Mouse (Mus musculus) MEL (cell line): Measurements from ENCODE around the gene Slc25a47. TPM values are rescaled to one million over a fixed set of nuclear protein-coding genes. Genes with fewer than 3 reads are reported as not detected.

Source experiments
- DNase-seq: peaks from one replicate; pipeline ENCODE4 v3.0.0; 2011; ENCODE audit warnings: low read depth, low spot score
- H3K27ac ChIP-seq: 2 replicates; pipeline ENCODE4 v1.5.1; 2012; ENCODE audit warnings: low read depth, mild to moderate bottlenecking, control low read depth, low read length, moderate library complexity; ENCODE audit not compliant: control insufficient read depth
- H3K27me3 ChIP-seq, 2 experiments: fragments of 150-350 bp in 1 of 2; sonication (generic) in 1 of 2; 2 replicates each; pipeline ENCODE4 v1.6.1; 2012; ENCODE audit warnings: low read length in 2 of 2, mild to moderate bottlenecking in 2 of 2, improper control_type of control experiment in 1 of 2, moderate library complexity in 1 of 2; ENCODE audit not compliant: insufficient read depth in 2 of 2, control insufficient read depth in 1 of 2
- H3K36me3 ChIP-seq, 2 experiments: 2 replicates each; pipeline ENCODE4 v1.6.1; 2012 to 2014; ENCODE audit warnings: low read length in 2 of 2, improper control_type of control experiment in 1 of 2, inconsistent platforms in 1 of 2, mild to moderate bottlenecking in 1 of 2; ENCODE audit not compliant: insufficient read depth in 2 of 2, control insufficient read depth in 1 of 2
- H3K4me1 ChIP-seq, 2 experiments: fragments of 150-350 bp in 1 of 2; sonication (generic) in 1 of 2; 2 replicates each; pipeline ENCODE4 v1.6.1; 2012; ENCODE audit warnings: low read length in 2 of 2, improper control_type of control experiment in 1 of 2, mild to moderate bottlenecking in 1 of 2; ENCODE audit not compliant: insufficient read depth in 2 of 2, control insufficient read depth in 1 of 2
- H3K4me3 ChIP-seq, 2 experiments: fragments of 150-350 bp in 1 of 2; sonication (generic) in 1 of 2; 2 replicates each; pipeline ENCODE4 v1.5.1; 2012; ENCODE audit warnings: low read depth in 2 of 2, low read length in 2 of 2, mild to moderate bottlenecking in 2 of 2, moderate library complexity in 2 of 2, control low read depth in 1 of 2, improper control_type of control experiment in 1 of 2; ENCODE audit not compliant: control insufficient read depth in 1 of 2, insufficient read depth in 1 of 2
- H3K79me2 ChIP-seq: 2 replicates; pipeline ENCODE4 v1.6.1; 2012; ENCODE audit warnings: mild to moderate bottlenecking, low read length, moderate library complexity; ENCODE audit not compliant: control insufficient read depth, poor library complexity, insufficient read depth
- H3K9ac ChIP-seq: 2 replicates; pipeline ENCODE4 v1.6.1; 2012; ENCODE audit warnings: low read depth, mild to moderate bottlenecking, control low read depth, low read length, moderate library complexity; ENCODE audit not compliant: control insufficient read depth, poor library complexity, severe bottlenecking
- H3K9me3 ChIP-seq: fragments of 150-350 bp; sonication (generic); replicated peaks from 2 replicates; pipeline ENCODE4 v1.6.1; 2012; ENCODE audit warnings: mild to moderate bottlenecking, low read length, improper control_type of control experiment, moderate library complexity; ENCODE audit not compliant: insufficient read depth
- CHD1 ChIP-seq: IDR thresholded peaks from 2 replicates; pipeline ENCODE4 v1.6.1; 2012; ENCODE audit warnings: low read depth, mild to moderate bottlenecking, inconsistent platforms, low read length, improper control_type of control experiment
- CHD2 ChIP-seq: IDR thresholded peaks from 2 replicates; pipeline ENCODE4 v1.6.1; 2011; ENCODE audit warnings: low read length, improper control_type of control experiment
- CTCF ChIP-seq, 3 experiments: IDR thresholded peaks in 2 of 3; conservative IDR thresholded peaks in 1 of 3; 2 replicates each; pipeline ENCODE4 v1.5.1; 2011 to 2012; ENCODE audit warnings: low read length in 3 of 3, low read depth in 2 of 3, mild to moderate bottlenecking in 2 of 3, improper control_type of control experiment in 1 of 3, inconsistent platforms in 1 of 3, mixed read lengths in 1 of 3, moderate library complexity in 1 of 3; ENCODE audit not compliant: control insufficient read depth in 1 of 3, insufficient read depth in 1 of 3, poor library complexity in 1 of 3, severe bottlenecking in 1 of 3
- E2F4 ChIP-seq: IDR thresholded peaks from 2 replicates; pipeline ENCODE4 v1.6.1; 2011; ENCODE audit warnings: low read depth, low read length, improper control_type of control experiment, borderline replicate concordance
- ETS1 ChIP-seq: IDR thresholded peaks from 2 replicates; pipeline ENCODE4 v1.6.1; 2012; ENCODE audit warnings: low read depth, mild to moderate bottlenecking, inconsistent platforms, low read length, improper control_type of control experiment, moderate library complexity
- HCFC1 ChIP-seq: IDR thresholded peaks from 2 replicates; pipeline ENCODE4 v1.6.1; 2012; ENCODE audit warnings: low read depth, mild to moderate bottlenecking, inconsistent platforms, low read length, improper control_type of control experiment, moderate library complexity
- KAT2A ChIP-seq: conservative IDR thresholded peaks from 2 replicates; pipeline ENCODE4 v1.6.1; 2012; ENCODE audit warnings: low read depth, low read length, improper control_type of control experiment, inconsistent platforms
- MEF2A ChIP-seq: IDR thresholded peaks from 2 replicates; pipeline ENCODE4 v1.6.1; 2014; ENCODE audit warnings: low read depth, mild to moderate bottlenecking, inconsistent platforms, low read length, improper control_type of control experiment; ENCODE audit not compliant: poor library complexity, insufficient replicate concordance, severe bottlenecking; ENCODE audit errors: extremely low read depth
- MXI1 ChIP-seq: IDR thresholded peaks from 2 replicates; pipeline ENCODE4 v1.6.1; 2011; ENCODE audit warnings: mild to moderate bottlenecking, low read depth, low read length, improper control_type of control experiment
- MYB ChIP-seq: IDR thresholded peaks from 2 replicates; pipeline ENCODE4 v1.6.1; 2011; ENCODE audit warnings: mild to moderate bottlenecking, low read depth, low read length, improper control_type of control experiment
- NELFE ChIP-seq: IDR thresholded peaks from 2 replicates; pipeline ENCODE4 v1.6.1; 2011; ENCODE audit warnings: low read depth, low read length, improper control_type of control experiment
- POLR2A ChIP-seq, 2 experiments: IDR thresholded peaks; 2 replicates each; pipeline ENCODE4 v1.6.1; 2011 to 2012; ENCODE audit warnings: low read length in 2 of 2, mild to moderate bottlenecking in 2 of 2, control low read depth in 1 of 2, improper control_type of control experiment in 1 of 2, low read depth in 1 of 2, moderate library complexity in 1 of 2; ENCODE audit not compliant: control insufficient read depth in 1 of 2, insufficient read depth in 1 of 2, poor library complexity in 1 of 2
- POLR2AphosphoS2 ChIP-seq: IDR thresholded peaks from 2 replicates; pipeline ENCODE4 v1.6.1; 2011; ENCODE audit warnings: low read length, improper control_type of control experiment
- RAD21 ChIP-seq: IDR thresholded peaks from 2 replicates; pipeline ENCODE4 v1.6.1; 2011; ENCODE audit warnings: mild to moderate bottlenecking, low read depth, low read length, improper control_type of control experiment
- RCOR1 ChIP-seq: IDR thresholded peaks from 2 replicates; pipeline ENCODE4 v1.6.1; 2012; ENCODE audit warnings: low read depth, mild to moderate bottlenecking, inconsistent platforms, low read length, improper control_type of control experiment
- SIN3A ChIP-seq: IDR thresholded peaks from 2 replicates; pipeline ENCODE4 v1.6.1; 2012; ENCODE audit warnings: low read length, improper control_type of control experiment, inconsistent platforms
- SMC3 ChIP-seq: IDR thresholded peaks from 2 replicates; pipeline ENCODE4 v1.6.1; 2011; ENCODE audit warnings: low read depth, low read length, improper control_type of control experiment
- TAL1 ChIP-seq: IDR thresholded peaks from 2 replicates; pipeline ENCODE4 v1.6.1; 2012; ENCODE audit warnings: mild to moderate bottlenecking, inconsistent platforms, low read length, moderate library complexity, mixed read lengths
- TBP ChIP-seq: IDR thresholded peaks from 2 replicates; pipeline ENCODE4 v1.8.0; 2011; ENCODE audit warnings: low read depth, low read length, improper control_type of control experiment
- TCF12 ChIP-seq: IDR thresholded peaks from 2 replicates; pipeline ENCODE4 v1.6.1; 2014; ENCODE audit warnings: low read depth, mild to moderate bottlenecking, inconsistent platforms, low read length, improper control_type of control experiment, moderate library complexity
- USF1 ChIP-seq: IDR thresholded peaks from 2 replicates; pipeline ENCODE4 v1.6.1; 2014; ENCODE audit warnings: low read depth, mild to moderate bottlenecking, inconsistent platforms, low read length, improper control_type of control experiment, moderate library complexity
- ZC3H11A ChIP-seq: IDR thresholded peaks from 2 replicates; pipeline ENCODE4 v1.6.1; 2012; ENCODE audit warnings: low read depth, mild to moderate bottlenecking, inconsistent platforms, low read length, improper control_type of control experiment
- ZKSCAN1 ChIP-seq: IDR thresholded peaks from 2 replicates; pipeline ENCODE4 v1.6.1; 2012; ENCODE audit warnings: low read depth, mild to moderate bottlenecking, inconsistent platforms, low read length, improper control_type of control experiment, moderate library complexity
- ZNF384 ChIP-seq: IDR thresholded peaks from 2 replicates; pipeline ENCODE4 v1.6.1; 2012; ENCODE audit warnings: low read depth, mild to moderate bottlenecking, inconsistent platforms, low read length, improper control_type of control experiment
- polyA plus RNA-seq, 2 experiments: library from polyadenylated mRNA; stranded (reverse) in 1 of 2; unstranded in 1 of 2; fragments of >175 nt in 1 of 2; fragments of >200 nt in 1 of 2; gene quantifications; 2 replicates each; pipeline versions ENCODE4 v1.2.1 to v1.2.4; 2012; ENCODE audit warnings: low replicate concordance in 2 of 2, low read depth in 1 of 2; ENCODE audit not compliant: insufficient read length in 2 of 2, insufficient read depth in 1 of 2, missing spikeins in 1 of 2
- total RNA-seq: library from RNA; depleted of rRNA; stranded (reverse); fragments of 300-350 nt; gene quantifications from 2 replicates; pipeline ENCODE4 v1.2.3, GENCODE M21; 2012

Slc25a47 gene
- total and polyA plus RNA-seq, 3 experiments = 15.6 to 17.9 TPM; not detected in 1

GRCm38 (mm10) chr12:108885906-108886305 lies 50.1 kb downstream of the Slc25a47 start:
- H3K36me3 ChIP-seq = peaks cover 3 to 28% of the 10 kb centered on the region in 2 experiments

GRCm38 (mm10) chr12:108887077-108887476 lies 51.2 kb downstream of the Slc25a47 start:
- DNase-seq = no peak
- TF ChIP-seq TCF12 = no peak
- TF ChIP-seq CTCF (IDR thresholded peaks at IDR 0.05 in 2 of 3, conservative IDR thresholded peaks at IDR 0.05 in 1 of 3; ENCODE audit: control insufficient read depth in 1 of 3, insufficient read depth in 1 of 3, low read depth in 2 of 3, low read length in 3 of 3, poor library complexity in 1 of 3, severe bottlenecking in 1 of 3) = no peak
- no peak for TF ChIP-seq MYB
- no peak for TF ChIP-seq POLR2A (IDR thresholded peaks at IDR 0.05; ENCODE audit: control insufficient read depth in 1 of 2, insufficient read depth in 1 of 2, low read depth in 1 of 2, low read length in 2 of 2, poor library complexity in 1 of 2)
- TF ChIP-seq ZKSCAN1 = no peak
- no peak for TF ChIP-seq NELFE
- no peak for TF ChIP-seq ETS1
- no peak for TF ChIP-seq MEF2A
- no peak for TF ChIP-seq RCOR1
- TF ChIP-seq RAD21 = no peak
- no peak for TF ChIP-seq POLR2AphosphoS2
- no peak for TF ChIP-seq CHD1
- Histone ChIP-seq H3K4me3 (no peak overlapping the region), H3K4me1 (peaks cover 0 to 6% of the 10 kb centered on the region in 2 experiments; a peak in 2 of 4 replicates), H3K27me3 (no peaks in the 10 kb centered on the region), H3K27ac (no peak overlapping the region), H3K36me3 (peaks cover 12 to 26% of the 10 kb centered on the region in 2 experiments), H3K79me2 (peaks cover 7% of the 10 kb centered on the region), H3K9ac (no peak overlapping the region), H3K9me3 (no peaks in the 10 kb centered on the region)

More at GRCm38 (mm10) chr12:108885906-108886305, 50.1 kb downstream of the Slc25a47 start:
- Histone ChIP-seq H3K9ac (no peak overlapping the region), H3K79me2 (0 out of 2 replicates have a peak, but pooled peaks cover 3% of the 10 kb centered on the region), H3K27me3 (no peaks in the 10 kb centered on the region), H3K9me3 (no peaks in the 10 kb centered on the region), H3K27ac (no peak overlapping the region), H3K4me3 (no peak overlapping the region), H3K4me1 (no peaks in the 10 kb centered on the region; a peak in 1 of 4 replicates)
- DNase-seq = no peak
- TF ChIP-seq ETS1 = no peak
- no peak for TF ChIP-seq E2F4
- no peak for TF ChIP-seq SIN3A
- no peak for TF ChIP-seq SMC3
- no peak for TF ChIP-seq CHD1
- no peak for TF ChIP-seq TBP
- TF ChIP-seq USF1 = no peak
- TF ChIP-seq HCFC1 = no peak
- TF ChIP-seq TCF12 = no peak
- no peak for TF ChIP-seq POLR2A (IDR thresholded peaks at IDR 0.05; ENCODE audit: control insufficient read depth in 1 of 2, insufficient read depth in 1 of 2, low read depth in 1 of 2, low read length in 2 of 2, poor library complexity in 1 of 2)
- no peak for TF ChIP-seq KAT2A
- no peak for TF ChIP-seq CTCF (IDR thresholded peaks at IDR 0.05 in 2 of 3, conservative IDR thresholded peaks at IDR 0.05 in 1 of 3; ENCODE audit: control insufficient read depth in 1 of 3, insufficient read depth in 1 of 3, low read depth in 2 of 3, low read length in 3 of 3, poor library complexity in 1 of 3, severe bottlenecking in 1 of 3)
- TF ChIP-seq TAL1 = no peak
- TF ChIP-seq CHD2 = no peak
- no peak for TF ChIP-seq ZC3H11A
- TF ChIP-seq ZNF384 = no peak
- no peak for TF ChIP-seq MXI1
- no peak for TF ChIP-seq RAD21
- TF ChIP-seq MYB = no peak
